Mouse (Mus musculus): ENCODE measurements around the gene Rps15. TPM values are rescaled to one million over a fixed set of nuclear protein-coding genes. Genes with fewer than 3 reads are reported as not detected.

Rps15 gene
- polyA plus RNA-seq, 1 experiment from 2014 or later = 821 TPM

DNA sequence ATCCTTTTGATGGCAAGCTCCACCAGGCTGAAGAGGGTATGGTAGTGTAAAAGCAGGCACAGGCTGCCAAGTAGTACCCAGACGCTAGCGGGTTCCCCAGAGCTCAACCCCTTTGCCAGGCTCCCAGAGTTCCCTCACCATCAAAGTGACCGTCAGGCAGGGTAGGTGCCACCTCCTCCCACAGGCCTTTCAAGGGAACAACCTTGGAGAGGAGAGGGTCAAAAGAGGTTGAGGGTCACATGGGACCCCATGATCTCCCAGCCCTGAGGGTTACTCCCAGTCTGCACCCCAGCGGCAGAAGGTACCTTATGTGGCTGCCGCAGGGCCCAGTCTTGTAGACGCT, 32.8 kb upstream of the Rps15 start:
- ATAC-seq (ENCODE audit: low FRiP score, low TSS enrichment) (no peak), DNase-seq (ENCODE audit: low spot score) (no peak)
- no peaks in the 10 kb centered on the region for H3K27me3 ChIP-seq (ENCODE audit: control insufficient read depth, insufficient read depth, low read length)
- H3K4me2 ChIP-seq (replicated peaks; ENCODE audit: low read depth) = peak overlapping the region; percentile 85
- 0 out of 2 replicates have a peak overlapping the region, but pooled peaks have one; percentile 48 for H3K4me3 ChIP-seq (ENCODE audit: low read depth, low read length)
- TF ChIP-seq EP300 (optimal IDR thresholded peaks at IDR 0.05) = no peak
- TF ChIP-seq CTCF (IDR thresholded peaks at IDR 0.05; ENCODE audit: low read depth) = no peak
- no peaks in the 10 kb centered on the region for H3K9me3 ChIP-seq (ENCODE audit: control insufficient read depth, low read length)
- H3K9ac ChIP-seq (ENCODE audit: low read length) = peak overlapping the region; percentile 59
- H3K4me1 ChIP-seq (replicated peaks; ENCODE audit: control insufficient read depth, insufficient read depth) = peaks cover 7% of the 10 kb centered on the region; the same call in 1 of the 2 replicates
- H3K27ac ChIP-seq (replicated peaks) = no peak overlapping the region
- peaks cover 24% of the 10 kb centered on the region for H3K36me3 ChIP-seq (ENCODE audit: control insufficient read depth, insufficient read depth, low read length)
- WGBS = 73% methylated on average over 6 of the region's 6 CpGs

GRCm38 (mm10) chr10:80259861-80260641, 32.2 kb upstream of the Rps15 start:
- H3K27me3 ChIP-seq (ENCODE audit: control insufficient read depth, insufficient read depth, low read length) = no peaks in the 10 kb centered on the region
- no peaks in the 10 kb centered on the region for H3K9me3 ChIP-seq (ENCODE audit: control insufficient read depth, low read length)
- H3K4me1 ChIP-seq (replicated peaks; ENCODE audit: control insufficient read depth, insufficient read depth) = peaks cover 7% of the 10 kb centered on the region; the same call in 1 of the 2 replicates
- peak overlapping the region; percentile 48 for H3K4me3 ChIP-seq (ENCODE audit: low read depth, low read length)
- no peak for TF ChIP-seq EP300 (optimal IDR thresholded peaks at IDR 0.05)
- TF ChIP-seq CTCF (IDR thresholded peaks at IDR 0.05; ENCODE audit: low read depth) = no peak
- peak overlapping the region; percentile 98 for H3K27ac ChIP-seq (replicated peaks)
- WGBS = 10% methylated on average over 19 of the region's 19 CpGs
- H3K9ac ChIP-seq (ENCODE audit: low read length) = peak overlapping the region; percentile 59
- peaks cover 19% of the 10 kb centered on the region for H3K36me3 ChIP-seq (ENCODE audit: control insufficient read depth, insufficient read depth, low read length)
- no peak for ATAC-seq (ENCODE audit: low FRiP score, low TSS enrichment)
- no peak for DNase-seq (ENCODE audit: low spot score)
- peak overlapping the region; percentile 85 for H3K4me2 ChIP-seq (replicated peaks; ENCODE audit: low read depth)

DNA sequence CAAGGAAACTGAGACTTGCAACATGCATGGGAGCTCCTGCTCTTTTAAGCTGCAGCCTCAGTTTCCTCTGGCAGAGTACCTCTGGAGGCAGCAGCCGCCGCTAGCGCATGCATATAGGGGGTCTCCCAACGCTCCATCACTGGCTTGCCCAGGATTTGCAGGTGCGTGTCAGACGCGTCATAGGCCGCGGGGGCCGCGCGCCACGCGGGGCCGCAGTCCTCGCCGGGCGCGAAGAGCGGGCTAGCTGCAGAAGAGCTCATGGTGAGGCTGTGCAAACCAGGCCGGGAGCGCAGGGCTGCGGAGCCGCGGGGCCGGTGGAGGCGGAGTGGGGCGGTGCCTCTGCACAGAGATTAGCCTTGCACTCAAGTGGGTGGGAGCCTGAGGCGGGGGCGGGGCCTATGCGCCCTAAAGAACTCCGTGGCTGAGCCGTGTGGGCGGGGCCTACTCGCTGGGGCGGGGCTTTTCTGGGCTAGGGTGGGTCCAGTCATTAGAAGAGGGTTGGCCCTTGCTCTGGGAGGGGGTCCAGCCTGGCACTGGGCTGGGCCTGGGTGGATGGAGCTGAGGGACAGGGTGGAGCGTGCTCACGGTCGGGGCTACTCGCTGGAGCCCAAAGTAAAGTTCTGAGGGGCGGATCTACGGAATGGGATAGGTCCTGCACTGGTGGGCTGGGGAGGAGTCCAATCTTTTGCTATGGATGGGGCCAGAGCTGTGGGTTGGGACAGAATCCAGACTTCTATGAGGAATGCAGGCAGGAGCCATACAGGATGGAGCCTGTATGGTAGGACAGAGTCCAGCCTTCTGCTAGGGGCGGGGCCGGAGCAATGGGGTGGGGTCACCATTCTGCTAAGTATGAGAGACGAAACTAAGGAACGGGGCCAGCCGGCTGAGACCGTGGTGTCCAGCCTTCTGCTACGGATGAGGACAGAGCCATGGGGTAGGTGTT, 31.3 kb upstream of the Rps15 start, which contains the start of the genes Gamt and Dazap1:
TSS of gene Gamt (minus strand) at position 371 of the 943 bp plus-strand sequence.
TSS of gene Dazap1 (plus strand) at position 845 of the 943 bp plus-strand sequence.
- ATAC-seq (ENCODE audit: low FRiP score, low TSS enrichment) (peak; percentile 90), DNase-seq (ENCODE audit: low spot score) (peak; percentile 99)
- H3K36me3 ChIP-seq (ENCODE audit: control insufficient read depth, insufficient read depth, low read length) = peaks cover 10% of the 10 kb centered on the region
- H3K27ac ChIP-seq (replicated peaks) = peak within 1 kb of the TSS; percentile 98
- H3K9me3 ChIP-seq (ENCODE audit: control insufficient read depth, low read length) = no peaks in the 10 kb centered on the region
- no peak for TF ChIP-seq EP300 (optimal IDR thresholded peaks at IDR 0.05)
- TF ChIP-seq CTCF (IDR thresholded peaks at IDR 0.05; ENCODE audit: low read depth) = no peak
- peak within 1 kb of the TSS; percentile 48 for H3K4me3 ChIP-seq (ENCODE audit: low read depth, low read length)
- peak within 1 kb of the TSS; percentile 68 for H3K9ac ChIP-seq (ENCODE audit: low read length)
- peaks cover 7% of the 10 kb centered on the region; the same call in 1 of the 2 replicates for H3K4me1 ChIP-seq (replicated peaks; ENCODE audit: control insufficient read depth, insufficient read depth)
- H3K27me3 ChIP-seq (ENCODE audit: control insufficient read depth, insufficient read depth, low read length) = no peaks in the 10 kb centered on the region
- WGBS = under 1% methylated on average over 47 of the region's 49 CpGs
- H3K4me2 ChIP-seq (replicated peaks; ENCODE audit: low read depth) = peak within 1 kb of the TSS; percentile 85

GRCm38 (mm10) chr10:80261585-80261968, 30.7 kb upstream of the Rps15 start:
- H3K4me3 ChIP-seq (ENCODE audit: low read depth, low read length) = peak overlapping the region; percentile 48
- ATAC-seq (ENCODE audit: low FRiP score, low TSS enrichment) = peak; percentile 80
- WGBS = 1% methylated on average over 14 of the region's 14 CpGs
- H3K27me3 ChIP-seq (ENCODE audit: control insufficient read depth, insufficient read depth, low read length) = no peaks in the 10 kb centered on the region
- peak overlapping the region; percentile 98 for H3K27ac ChIP-seq (replicated peaks)
- H3K36me3 ChIP-seq (ENCODE audit: control insufficient read depth, insufficient read depth, low read length) = peaks cover 9% of the 10 kb centered on the region
- H3K9me3 ChIP-seq (ENCODE audit: control insufficient read depth, low read length) = no peaks in the 10 kb centered on the region
- peak; percentile 100 for DNase-seq (ENCODE audit: low spot score)
- TF ChIP-seq EP300 (optimal IDR thresholded peaks at IDR 0.05) (no peak), CTCF (IDR thresholded peaks at IDR 0.05; ENCODE audit: low read depth) (no peak)
- peak overlapping the region; percentile 85 for H3K4me2 ChIP-seq (replicated peaks; ENCODE audit: low read depth)
- peak overlapping the region; percentile 68 for H3K9ac ChIP-seq (ENCODE audit: low read length)
- H3K4me1 ChIP-seq (replicated peaks; ENCODE audit: control insufficient read depth, insufficient read depth) = peaks cover 10% of the 10 kb centered on the region; the same call in 1 of the 2 replicates

- H3K9ac ChIP-seq (ENCODE audit: low read length) = no peak overlapping the region
- WGBS = 69% methylated on average over 12 of the region's 12 CpGs
- H3K4me1 ChIP-seq (replicated peaks; ENCODE audit: control insufficient read depth, insufficient read depth) = peaks cover 10% of the 10 kb centered on the region; the same call in 1 of the 2 replicates
Measured at GRCm38 (mm10) chr10:80262169-80262568, 30.1 kb upstream of the Rps15 start.

More at GRCm38 (mm10) chr10:80262169-80262568, 30.1 kb upstream of the Rps15 start:
- H3K9me3 ChIP-seq (ENCODE audit: control insufficient read depth, low read length) = no peaks in the 10 kb centered on the region
- peak overlapping the region; percentile 48 for H3K4me3 ChIP-seq (ENCODE audit: low read depth, low read length)
- ATAC-seq (ENCODE audit: low FRiP score, low TSS enrichment) (no peak), DNase-seq (ENCODE audit: low spot score) (no peak)
- no peak for TF ChIP-seq EP300 (optimal IDR thresholded peaks at IDR 0.05)
- no peak for TF ChIP-seq CTCF (IDR thresholded peaks at IDR 0.05; ENCODE audit: low read depth)
- peak overlapping the region; percentile 85 for H3K4me2 ChIP-seq (replicated peaks; ENCODE audit: low read depth)
- H3K36me3 ChIP-seq (ENCODE audit: control insufficient read depth, insufficient read depth, low read length) = peaks cover 7% of the 10 kb centered on the region
- H3K27ac ChIP-seq (replicated peaks) = peak overlapping the region; percentile 98
- H3K27me3 ChIP-seq (ENCODE audit: control insufficient read depth, insufficient read depth, low read length) = no peaks in the 10 kb centered on the region
